Mouse (Mus musculus): ENCODE measurements around the gene Pnldc1.
A peak's percentile ranks its signal among the peaks of the same experiment; 100 is the strongest.
"Not testable (repeated sequence)": the region's sequence is repeated elsewhere in the genome, so short reads cannot be mapped to it uniquely, and the experiment has no call there.

Gene Pnldc1

DNA sequence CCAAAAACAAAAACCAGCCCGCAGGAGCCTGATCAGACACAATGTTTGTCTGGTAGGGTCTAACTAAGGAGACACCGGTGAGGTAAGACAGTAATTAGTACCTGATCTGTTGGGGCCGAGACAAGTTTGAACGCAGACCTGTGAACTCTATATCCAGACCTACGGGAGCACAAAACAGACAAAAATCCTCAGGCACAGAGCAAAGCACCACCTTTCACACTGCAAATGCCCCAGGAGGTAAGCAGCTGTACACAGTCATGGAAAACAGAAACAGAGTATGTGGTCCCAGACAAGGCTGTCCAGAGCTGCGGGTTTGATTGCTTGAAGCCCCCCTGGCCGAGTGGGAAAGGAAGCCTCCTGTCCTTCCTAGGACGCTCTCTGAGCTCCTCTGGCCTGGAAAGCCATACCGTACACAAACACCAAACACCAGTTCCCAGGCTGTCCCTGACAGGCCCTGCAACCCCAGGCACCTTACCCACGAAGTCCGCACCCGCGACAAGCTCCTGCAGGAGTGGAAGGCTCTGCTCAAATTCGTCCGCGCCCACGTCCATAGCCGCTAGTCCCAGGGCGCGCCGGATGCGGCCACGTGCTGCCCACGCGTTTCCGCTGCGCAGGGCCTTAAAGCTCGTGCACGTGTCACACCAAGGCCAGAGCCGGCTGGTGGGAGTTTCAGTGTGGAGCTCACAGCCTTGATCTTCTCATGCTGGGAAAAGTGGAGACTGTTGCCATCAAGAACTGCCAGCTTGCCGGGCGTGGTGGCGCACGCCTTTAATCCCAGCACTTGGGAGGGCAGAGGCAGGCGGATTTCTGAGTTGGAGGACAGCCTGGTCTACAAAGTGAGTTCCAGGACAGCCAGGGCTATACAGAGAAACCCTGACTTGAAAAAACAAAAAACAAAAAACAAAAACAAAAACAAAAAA lies at the start of gene Pnldc1:
Pnldc1 (minus strand) TSS at position 870 of the 920 bp plus-strand sequence.
- peak; percentile 14 for DNase-seq

DNA sequence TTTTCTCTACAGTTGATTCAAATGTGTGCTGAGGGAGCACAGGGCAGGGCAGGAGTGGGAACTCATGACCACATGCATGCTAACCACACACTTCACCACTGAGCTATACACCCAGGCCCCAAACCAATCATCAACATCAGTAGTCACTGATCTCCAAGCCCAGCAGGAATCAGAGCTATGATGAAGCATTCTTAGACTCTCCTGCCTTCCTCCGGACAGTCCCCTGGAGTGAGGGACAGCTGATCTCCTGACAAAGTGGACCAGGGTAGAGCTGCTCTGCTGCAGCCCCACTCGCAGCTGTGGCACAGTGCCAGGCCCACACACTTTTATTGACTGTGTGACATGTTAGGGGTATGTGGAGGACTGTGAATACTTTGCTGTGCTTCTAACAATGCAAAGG lies 49.3 kb upstream of the Pnldc1 start:
- DNase-seq: not testable (repeated sequence)

- no peak for DNase-seq
Observed at GRCm38 (mm10) chr17:12956664-12957063, 46.6 kb upstream of the Pnldc1 start.

GRCm38 (mm10) chr17:12949669-12950068 lies 39.6 kb upstream of the Pnldc1 start:
- no peak for DNase-seq

DNA sequence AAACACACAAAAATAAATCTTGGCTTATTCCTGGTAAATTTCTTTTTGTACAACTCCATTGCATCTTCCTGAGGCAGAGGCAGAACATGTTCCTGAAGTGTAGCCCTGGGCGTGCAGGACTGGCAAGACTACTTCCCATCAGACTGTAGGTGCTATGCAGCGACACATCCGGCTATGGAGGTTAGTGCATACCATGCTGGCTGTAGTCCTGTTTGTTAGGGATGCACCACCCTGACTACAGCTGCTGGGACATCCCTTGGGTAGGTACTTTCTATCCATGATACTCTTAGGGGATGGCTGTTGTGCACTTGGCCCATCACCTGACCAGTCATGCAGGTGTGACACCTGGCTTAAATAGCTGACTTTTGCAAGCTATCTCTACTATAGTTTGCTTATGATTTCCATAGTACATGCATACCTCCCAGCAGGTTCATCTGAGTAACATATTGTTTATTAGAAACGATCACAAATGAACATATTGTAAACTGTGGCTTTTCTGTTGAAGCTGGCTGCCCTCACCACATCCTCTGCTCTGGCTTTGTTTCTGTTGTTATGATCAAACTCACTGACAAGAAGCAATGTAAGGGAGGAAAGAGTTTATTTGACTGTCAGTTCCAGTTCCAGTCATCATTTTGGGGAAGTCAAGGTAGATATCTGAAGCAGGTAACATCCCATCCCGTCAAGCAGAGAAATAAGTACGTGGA lies 32.6 kb upstream of the Pnldc1 start:
- no peak for DNase-seq

- DNase-seq: no peak
Observed at GRCm38 (mm10) chr17:12941543-12942260, 31.7 kb upstream of the Pnldc1 start.

DNA sequence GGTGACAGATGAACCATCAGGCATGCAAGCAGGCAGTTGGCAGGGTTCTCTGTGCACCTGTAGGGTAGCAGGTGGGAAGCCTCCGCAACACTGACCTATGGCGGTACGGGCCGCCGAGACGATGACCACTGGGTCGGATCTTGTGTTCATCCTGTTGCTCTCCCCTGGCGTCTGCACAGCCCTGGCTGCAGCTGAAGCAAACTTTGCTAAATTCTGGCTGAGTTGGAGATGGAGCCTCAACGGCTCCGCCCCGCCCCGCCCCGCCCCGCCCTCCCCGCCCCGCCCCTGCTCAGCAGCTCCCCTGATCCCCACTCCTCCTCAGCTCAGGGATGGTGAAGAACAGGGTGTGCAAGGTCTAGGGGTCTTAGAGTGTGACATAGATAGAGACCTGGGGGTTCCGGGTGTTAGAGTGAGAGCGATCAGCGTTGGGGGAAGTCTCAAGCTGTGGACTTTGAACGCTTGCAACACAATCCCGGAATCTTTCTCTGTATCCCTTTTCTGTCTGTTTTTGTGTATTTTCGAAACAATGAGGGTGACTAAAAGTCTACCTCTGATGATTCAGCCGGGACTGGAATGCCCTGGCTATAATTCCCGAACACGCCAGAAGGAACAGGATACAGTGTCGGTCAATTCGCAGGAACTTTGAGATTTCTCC lies 30.2 kb upstream of the Pnldc1 start, which contains the start of gene Acat3:
Acat3 (minus strand) TSS at position 450 of the 655 bp plus-strand sequence.
- no peak for DNase-seq

DNA sequence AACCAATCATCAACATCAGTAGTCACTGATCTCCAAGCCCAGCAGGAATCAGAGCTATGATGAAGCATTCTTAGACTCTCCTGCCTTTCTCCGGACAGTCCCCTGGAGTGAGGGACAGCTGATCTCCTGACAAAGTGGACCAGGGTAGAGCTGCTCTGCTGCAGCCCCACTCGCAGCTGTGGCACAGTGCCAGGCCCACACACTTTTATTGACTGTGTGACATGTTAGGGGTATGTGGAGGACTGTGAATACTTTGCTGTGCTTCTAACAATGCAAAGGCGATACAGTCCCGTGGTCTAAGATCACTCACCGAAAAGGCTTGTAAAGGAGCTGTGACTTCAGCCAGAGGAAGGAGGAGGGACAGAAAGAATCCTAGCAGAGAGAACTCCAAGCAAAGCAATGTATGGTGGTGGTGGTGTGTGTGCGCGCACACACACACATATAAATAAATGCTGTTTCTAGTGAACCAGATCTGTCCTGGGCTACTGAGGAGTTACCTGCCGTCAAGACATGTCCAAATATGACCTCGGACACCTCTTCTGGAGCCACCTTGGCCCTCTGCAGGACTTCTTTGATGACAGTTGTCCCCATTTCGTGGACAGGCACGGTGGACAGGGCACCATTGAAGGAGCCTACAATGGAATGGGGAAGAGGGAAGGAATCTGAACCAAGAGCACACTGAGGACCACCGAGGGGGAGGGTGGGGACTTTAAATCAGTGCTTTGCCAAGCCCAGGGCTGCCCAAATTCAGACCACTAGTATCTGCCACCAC lies 29.5 kb upstream of the Pnldc1 start:
- not testable (repeated sequence) for DNase-seq

DNA sequence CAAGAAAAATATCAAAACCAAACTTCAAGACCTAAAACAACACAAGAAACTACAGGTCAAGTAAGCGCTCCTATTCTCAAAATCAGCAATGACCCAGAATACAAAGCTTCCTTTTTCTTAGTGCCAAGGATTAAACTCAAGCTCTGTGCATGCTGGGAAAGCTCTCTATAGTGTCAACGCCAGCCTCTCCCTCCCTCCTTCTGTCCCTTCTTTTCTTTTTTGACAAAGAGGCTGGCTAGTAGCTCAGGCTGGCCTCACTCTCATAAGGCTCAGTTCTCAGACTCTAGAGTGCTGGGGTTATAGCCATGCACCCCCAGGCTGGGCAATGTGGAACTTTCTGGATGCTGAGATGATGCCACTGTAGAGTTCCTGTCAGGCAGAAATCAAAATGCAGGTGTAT lies 28.0 kb upstream of the Pnldc1 start:
- no peak for DNase-seq

GRCm38 (mm10) chr17:12937412-12937970 lies 27.5 kb upstream of the Pnldc1 start:
- no peak for DNase-seq

DNA sequence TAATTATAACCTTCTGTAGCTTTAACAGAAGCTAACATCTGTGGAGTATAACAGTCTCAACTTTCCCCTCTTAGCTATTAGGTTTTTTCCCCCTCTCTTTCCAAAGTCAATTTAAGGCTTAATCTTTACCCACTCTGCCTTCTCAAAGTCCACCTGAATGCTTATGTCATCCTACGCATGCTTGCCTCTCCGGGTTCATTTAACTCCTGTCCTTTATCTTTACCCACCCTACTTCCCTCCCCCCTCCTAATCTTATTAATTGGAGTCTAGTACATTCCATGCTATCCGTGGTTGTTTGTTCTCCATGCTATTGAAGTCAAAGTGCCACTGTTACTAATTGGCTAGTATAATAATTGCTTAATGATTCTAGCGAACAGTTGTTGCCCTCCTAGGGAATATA lies 25.7 kb upstream of the Pnldc1 start:
- DNase-seq: no peak

- not testable (repeated sequence) for DNase-seq
Observed at GRCm38 (mm10) chr17:12931576-12931975, 21.5 kb upstream of the Pnldc1 start.

GRCm38 (mm10) chr17:12925703-12926180 lies 15.7 kb upstream of the Pnldc1 start:
- no peak for DNase-seq

GRCm38 (mm10) chr17:12925001-12925400 lies 15.0 kb upstream of the Pnldc1 start:
- DNase-seq: no peak

DNA sequence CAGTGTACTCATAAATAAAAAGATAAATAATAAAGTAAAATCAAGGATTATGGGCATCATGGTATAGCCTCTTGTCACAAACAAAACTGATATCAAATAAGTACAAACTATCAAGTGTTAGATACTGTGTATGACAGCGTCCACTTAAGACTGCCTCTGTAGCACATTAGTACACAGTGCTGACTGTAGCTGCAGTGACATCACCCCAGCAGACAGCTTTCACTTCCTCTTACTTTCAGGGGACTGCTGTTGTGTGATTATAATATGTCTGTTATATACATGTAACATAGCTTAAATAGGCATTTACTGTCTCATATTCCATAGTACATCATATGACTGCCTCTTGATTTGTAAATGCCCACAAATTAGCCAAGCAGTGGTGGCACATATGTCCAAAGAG lies 11.0 kb upstream of the Pnldc1 start:
- no peak for DNase-seq

DNA sequence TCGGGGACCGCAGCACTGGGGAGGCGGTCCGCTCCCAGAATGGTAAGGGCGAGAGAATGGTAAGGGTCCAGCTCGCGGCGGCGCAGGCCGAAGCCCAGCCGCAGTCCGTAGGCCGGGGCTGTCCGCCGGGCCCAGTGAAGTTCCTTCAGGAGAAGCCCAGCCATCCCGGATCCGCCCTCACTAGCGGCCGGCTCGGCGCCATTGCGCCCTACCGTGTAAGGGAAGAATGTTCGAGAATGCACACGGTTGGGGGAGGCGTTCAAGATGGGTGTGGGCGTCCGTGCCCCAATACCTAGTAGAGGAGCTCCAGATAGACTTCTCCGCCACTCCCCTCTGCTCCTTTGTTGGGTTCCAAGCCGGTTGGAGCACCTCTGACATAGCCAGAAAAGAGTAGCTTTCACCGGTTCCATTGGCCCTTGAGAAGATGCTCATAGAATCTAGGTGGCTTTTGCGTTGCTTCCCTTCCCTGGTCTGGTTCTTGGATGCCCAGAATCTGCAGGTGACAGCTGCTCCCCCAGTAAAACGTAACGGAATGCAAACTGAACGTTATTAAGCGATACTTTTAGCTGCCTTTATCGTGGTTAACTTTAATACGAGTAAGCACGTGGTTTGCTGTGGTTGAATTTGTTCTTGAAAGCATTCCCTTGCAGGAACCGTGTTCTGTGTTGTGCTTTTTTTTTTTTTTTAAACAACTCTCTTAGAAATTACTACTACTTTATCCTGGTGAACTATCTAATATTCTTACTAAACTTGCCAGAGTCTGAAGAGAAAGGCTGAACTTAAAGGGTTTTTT lies 6.8 kb upstream of the Pnldc1 start:
- DNase-seq: peak; percentile 54

DNA sequence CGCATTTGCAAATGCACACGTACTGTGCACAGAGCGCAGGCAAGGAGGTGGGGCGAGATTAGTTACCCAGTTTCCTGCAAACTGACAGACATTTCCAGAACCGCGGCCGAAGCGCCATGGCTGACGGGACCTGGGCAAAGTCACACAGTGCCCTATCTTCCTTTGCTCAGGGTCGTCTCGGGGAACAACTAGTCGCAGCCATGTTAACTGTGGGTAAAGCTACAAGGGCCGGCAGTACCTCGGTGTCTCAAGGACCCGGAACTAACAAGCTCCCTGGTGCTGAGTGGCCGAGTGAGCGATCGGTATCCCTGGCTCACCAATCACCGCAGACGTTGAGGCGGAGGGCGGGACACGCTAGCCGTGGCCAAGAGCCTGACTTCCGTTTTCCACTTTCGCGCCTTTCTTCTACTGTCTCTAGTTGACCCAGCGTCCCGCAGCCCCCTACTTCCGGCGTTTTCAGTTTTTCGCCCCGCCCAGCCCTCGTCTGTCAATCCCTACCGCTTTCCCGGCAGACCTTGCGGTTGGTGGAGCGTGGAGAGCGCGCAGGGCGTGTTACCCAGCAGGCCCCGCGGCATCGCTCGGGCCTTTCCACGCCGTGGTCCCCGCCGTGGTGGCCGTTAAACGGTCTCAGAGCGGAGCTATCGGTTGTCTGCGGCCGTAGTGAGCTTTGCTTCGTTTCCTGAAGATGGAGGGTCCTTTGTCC lies 6.0 kb upstream of the Pnldc1 start, which contains the start of gene Mrpl18:
Mrpl18 (minus strand) TSS at position 465 of the 703 bp plus-strand sequence.
- peak; percentile 96 for DNase-seq

- peak; percentile 26 for DNase-seq
Observed at GRCm38 (mm10) chr17:12915488-12915880, 5.5 kb upstream of the Pnldc1 start, which contains the start of gene Tcp1. Gene Tcp1 (plus strand): TSS chr17:12915701.

DNA sequence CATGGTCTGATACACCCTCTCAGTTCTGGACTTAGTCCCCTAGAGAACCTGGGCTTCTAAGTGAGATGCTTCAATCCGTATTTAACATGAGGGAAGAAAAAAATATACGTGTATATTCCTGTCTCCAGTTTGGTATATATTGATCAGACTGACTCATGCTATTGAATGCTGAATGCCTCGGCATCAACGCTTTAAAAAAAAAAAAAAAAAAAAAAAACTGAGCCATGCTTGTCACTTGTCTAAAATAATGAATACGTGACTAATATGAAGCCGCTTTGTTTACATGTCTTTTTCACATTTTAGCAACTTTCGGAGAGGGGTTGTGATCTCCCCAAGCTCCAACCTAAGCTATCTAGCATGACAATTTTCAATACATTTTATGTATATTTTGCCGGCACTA lies 361 bp upstream of the Pnldc1 start:
- DNase-seq: no peak

GRCm38 (mm10) chr17:12906436-12906835 lies 3.6 kb downstream of the Pnldc1 start:
- DNase-seq: no peak
